Mouse (Mus musculus) heart, postnatal 0 days (tissue): ENCODE measurements at regions not wholly inside any gene's neighbourhood (a gene's known extent, or its start where the extent isn't known, plus 50 kb on each side); places are given as distances from the start of the nearest gene placed in this dataset.

ENCODE experiments used
- CTCF ChIP-seq: IDR thresholded peaks from 2 replicates; pipeline ENCODE4 v1.5.1; 2016; ENCODE audit warnings: antibody characterized with exemption, control low read depth, low read depth
- EP300 ChIP-seq: IDR thresholded peaks from 2 replicates; pipeline ENCODE4 v1.6.1; 2016; ENCODE audit warnings: antibody characterized with exemption, low read depth

GRCm38 (mm10) chr17:13659103-13659502 lies 101.2 kb upstream of the Afdn start:
- no peak for TF ChIP-seq CTCF
- peak; percentile 45; the same call in 1 of the 2 replicates for TF ChIP-seq EP300
